Mouse (Mus musculus) skeletal muscle tissue, postnatal 0 days (tissue): Measurements from ENCODE around the gene Cntfr. TPM values are rescaled to one million over a fixed set of nuclear protein-coding genes. Genes with fewer than 3 reads are reported as not detected.

Experiments
- polyA plus RNA-seq: library from polyadenylated mRNA; unstranded; fragments of >200 nt; fragmentation: Nextera tagmentation; extraction: Ambion mirVana; gene quantifications from 2 replicates; pipeline ENCODE4 v1.2.1, GENCODE M21; 2015

The Cntfr gene
- polyA plus RNA-seq = 5.4 and 5.6 TPM in 2 replicates

DNA sequence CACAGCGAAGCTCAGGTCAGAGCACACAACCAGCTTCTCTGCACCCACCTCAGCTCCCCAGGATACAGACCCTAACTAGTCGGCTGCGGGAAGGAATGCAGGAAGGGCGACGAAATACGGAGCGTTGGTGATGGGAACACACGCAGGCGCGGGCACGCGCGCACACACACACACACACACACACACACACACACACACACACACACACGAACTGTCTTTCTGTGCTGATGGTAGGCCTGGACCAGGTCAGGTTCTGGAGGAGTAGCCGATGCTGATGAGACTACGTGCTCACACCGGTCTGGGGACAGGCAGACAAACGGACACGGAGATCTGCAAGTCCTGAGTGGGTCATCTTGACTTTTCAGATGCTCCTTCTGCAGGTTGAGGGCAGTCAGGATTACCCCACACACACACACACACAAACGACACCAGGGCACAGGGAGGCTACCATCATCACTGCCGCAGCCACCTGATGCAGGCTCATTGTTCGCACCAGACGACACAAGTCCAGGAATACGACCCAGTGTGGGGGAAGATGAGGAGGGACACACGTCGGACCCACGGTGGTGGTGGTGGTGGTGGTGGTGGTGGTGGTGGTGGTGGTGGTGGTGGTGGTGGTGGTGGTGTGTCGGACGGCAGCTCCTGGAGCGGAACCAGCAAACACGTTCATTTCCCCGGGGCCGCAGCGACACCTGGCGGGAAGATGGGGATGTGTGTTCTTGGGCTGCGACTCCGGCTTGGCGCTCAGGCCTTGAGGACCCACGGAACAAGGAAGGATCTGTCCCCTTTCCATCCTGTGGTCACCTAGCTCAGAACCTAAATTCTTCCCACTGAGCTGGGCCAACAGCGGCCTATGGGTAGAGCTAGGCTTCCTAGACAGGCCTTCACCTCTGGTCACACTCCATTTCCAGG lies at the start of gene Cntfr:
TSS of gene Cntfr (minus strand) at position 160 of the 912 bp plus-strand sequence.

DNA sequence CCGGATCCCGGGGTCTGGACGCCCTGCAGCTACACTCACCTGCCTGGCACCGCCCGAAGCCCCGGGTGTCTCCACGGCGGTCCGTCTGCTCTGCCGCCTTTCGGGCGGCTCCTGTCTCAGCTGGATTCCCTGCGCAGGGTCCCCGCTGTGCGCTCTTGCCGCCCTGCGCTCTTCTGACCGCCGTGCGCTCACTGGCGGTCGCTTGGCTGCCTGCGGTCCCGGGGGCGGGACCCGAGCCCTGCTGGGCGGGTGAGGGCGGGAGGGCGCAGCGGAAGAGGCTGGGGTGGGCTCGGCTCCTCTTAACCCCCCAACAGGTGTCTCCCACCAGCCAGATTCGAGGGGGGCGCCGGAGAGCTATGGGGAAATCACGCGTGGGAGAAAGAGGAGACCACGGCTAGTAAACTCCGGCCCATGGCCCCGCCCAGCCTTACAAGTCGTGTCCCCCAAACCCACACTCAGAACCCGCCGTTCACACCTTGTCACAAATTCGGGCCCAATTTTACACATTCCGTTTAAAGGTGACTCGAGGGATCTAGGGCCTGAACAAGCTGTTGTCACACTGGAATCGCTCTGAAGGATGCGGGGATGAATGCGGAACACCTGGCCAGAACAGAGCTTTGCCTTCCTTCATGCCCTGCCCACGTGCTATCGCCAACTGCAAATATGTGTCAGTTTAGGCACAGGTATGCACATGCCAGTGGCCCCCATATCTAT lies 34.3 kb upstream of the Cntfr start, which contains the start of gene Arid3c:
TSS of gene Arid3c (minus strand) at position 91 of the 714 bp plus-strand sequence.

DNA sequence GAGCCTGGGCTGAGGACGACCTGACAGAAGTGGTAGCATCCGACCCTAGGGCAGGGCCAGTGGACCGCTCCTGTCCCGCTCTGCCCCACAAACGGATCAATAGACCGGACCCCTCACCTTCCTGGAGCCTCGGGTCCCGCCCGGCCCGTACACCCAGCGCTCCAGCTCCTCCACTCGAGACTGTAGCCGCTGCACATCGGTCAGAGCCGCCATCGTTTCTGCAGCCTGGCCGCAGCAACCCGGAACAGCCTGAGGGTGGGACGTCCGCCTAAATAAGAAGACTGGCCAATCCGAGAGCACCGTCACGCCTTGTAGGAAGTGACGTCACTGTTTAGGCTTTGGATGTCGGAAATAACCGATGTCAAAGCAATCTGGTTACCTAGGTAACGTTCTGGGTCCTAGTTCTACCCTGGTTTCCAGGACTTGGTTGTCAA lies 26.0 kb upstream of the Cntfr start, which contains the start of gene Dctn3:
TSS of gene Dctn3 (minus strand) at position 253 of the 434 bp plus-strand sequence.

DNA sequence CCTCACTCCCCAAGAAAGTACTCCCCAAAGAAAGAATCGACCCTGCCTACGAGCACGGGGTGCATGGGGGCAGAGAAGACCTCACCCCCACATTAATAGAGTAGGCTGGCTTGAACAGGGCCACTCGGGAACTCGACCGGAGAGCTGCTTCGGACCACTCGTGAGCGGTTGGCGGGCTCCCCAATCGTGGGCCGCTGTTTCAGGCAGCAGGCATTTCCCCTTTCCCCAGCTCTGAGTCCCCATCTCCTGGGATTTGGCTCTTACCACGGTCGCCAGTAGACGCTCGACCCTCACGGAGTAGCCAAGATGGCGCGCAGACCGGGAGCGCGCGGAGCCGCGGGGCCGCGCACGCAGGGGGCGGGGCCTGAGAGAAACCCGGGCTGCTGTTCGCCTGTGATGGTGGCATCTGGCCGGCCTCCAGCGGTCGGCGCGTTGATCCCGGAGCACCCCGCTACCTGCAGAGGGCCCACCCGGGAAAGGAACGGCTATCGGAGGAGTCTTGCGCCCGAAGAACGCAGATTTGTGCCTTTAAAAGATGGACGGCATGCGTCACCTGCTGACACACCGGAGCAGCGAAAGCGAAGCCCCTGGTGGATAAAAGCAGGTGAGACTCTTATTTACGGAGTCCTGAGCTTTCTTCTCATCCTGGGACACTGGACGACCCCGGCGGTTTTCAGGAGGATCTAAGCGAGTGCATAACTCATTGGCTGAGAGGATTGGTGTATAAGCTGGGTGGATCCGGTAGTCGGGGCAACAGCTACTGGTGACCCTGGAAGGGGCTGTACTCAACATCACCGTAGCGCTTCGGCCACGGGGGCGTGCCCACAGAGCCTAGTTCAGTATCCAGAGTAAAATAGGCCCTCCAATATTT lies 16.5 kb upstream of the Cntfr start, which contains the start of gene Rpp25l:
TSS of gene Rpp25l (minus strand) at position 338 of the 871 bp plus-strand sequence.

DNA sequence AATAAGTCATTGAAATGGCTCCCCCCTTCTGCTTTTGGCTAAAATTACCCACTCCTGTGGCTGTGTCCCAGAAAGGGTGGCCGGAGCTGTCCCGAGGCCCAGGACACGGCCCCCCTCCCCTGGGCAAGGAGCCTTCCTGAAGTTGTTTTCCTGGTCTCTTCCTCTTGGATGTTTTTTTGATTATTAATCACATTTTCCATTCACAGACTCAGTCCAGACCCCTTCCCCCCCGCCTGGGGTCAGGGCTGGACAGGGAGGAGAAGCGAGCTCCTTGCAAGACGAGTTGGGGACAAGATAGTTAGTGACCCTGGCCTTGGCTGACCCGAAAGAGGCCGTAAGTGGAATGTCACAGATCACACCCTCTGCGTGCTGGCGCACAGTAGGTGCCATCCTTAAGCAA lies 2.9 kb upstream of the Cntfr start, which contains the start of gene Il11ra1:
TSS of gene Il11ra1 (plus strand) at position 207 of the 400 bp plus-strand sequence.

DNA sequence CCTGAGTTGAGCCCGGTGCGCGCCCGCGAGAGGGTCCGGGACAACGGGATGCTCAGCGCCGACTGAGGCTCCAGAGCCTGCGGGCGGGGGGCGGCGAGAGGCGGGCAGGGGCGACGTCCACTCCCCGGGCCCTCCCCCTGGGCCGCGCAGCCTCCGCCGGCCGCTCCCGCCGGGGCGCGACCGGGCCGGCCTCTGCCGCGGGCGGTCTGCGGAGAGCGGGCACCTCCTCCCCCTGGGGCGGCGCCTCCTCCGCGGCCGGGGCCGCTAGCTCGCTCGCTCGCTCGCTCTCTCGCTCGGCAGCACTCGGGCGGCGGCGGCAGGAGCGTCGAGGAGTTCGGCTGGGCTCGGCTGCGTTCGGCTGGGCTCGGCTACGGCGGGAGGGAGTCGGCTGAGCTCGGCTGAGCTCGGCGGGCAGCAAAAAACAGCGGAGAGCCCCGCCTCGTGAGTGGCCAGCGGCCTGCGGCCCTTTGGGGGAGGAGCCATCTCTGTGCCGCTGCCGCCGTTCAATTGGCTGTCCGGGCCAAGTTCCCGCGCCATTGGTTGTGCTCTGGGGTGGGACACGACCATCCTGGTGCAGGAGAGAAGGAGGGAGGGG lies 56.9 kb downstream of the Cntfr start, which contains the start of gene Enho:
TSS of gene Enho (minus strand) at position 412 of the 595 bp plus-strand sequence.

Other genes with a start within 250 kb of the Cntfr start
- gene Kif24, start 232.2 kb downstream of the Cntfr start, polyA plus RNA-seq = 1.9 and 2.5 TPM in 2 replicates
- gene Nudt2, start 231.9 kb downstream of the Cntfr start, polyA plus RNA-seq = 45.8 and 49.9 TPM in 2 replicates
- 34.0 and 35.5 TPM in 2 replicates for gene AI464131, start 194.0 kb downstream of the Cntfr start, polyA plus RNA-seq
- gene 1110017D15Rik, start 179.8 kb downstream of the Cntfr start, polyA plus RNA-seq = 0.22 and 0.44 TPM in 2 replicates
- gene Fam219a, start 127.6 kb downstream of the Cntfr start, polyA plus RNA-seq = 4.0 and 5.8 TPM in 2 replicates
- gene Dnaic1, start 127.3 kb downstream of the Cntfr start, polyA plus RNA-seq = 11.0 and 17.3 TPM in 2 replicates
- 56.7 and 60.0 TPM in 2 replicates for gene Enho, start 56.8 kb downstream of the Cntfr start, polyA plus RNA-seq
- gene Il11ra1, start 2.9 kb upstream of the Cntfr start, polyA plus RNA-seq = 143 and 149 TPM in 2 replicates
- gene Rpp25l, start 16.4 kb upstream of the Cntfr start, polyA plus RNA-seq = 49.8 and 50.6 TPM in 2 replicates
- 93.2 and 97.2 TPM in 2 replicates for gene Dctn3, start 26.1 kb upstream of the Cntfr start, polyA plus RNA-seq
- gene Arid3c, start 34.1 kb upstream of the Cntfr start, polyA plus RNA-seq = not detected in 2 replicates
- 40.2 and 41.9 TPM in 2 replicates for gene Galt, start 58.1 kb upstream of the Cntfr start, polyA plus RNA-seq
- gene Sigmar1, start 59.1 kb upstream of the Cntfr start, polyA plus RNA-seq = 26.1 and 37.6 TPM in 2 replicates
- 39.9 and 40.7 TPM in 2 replicates for gene Ccl27a, start 77.2 kb upstream of the Cntfr start, polyA plus RNA-seq
- gene Gm21541, start 206.5 kb upstream of the Cntfr start, polyA plus RNA-seq = 2.8 TPM in 1 of 2 replicates, not detected in the other
- gene Gm20878, start 244.5 kb upstream of the Cntfr start, polyA plus RNA-seq = 1.9 and 2.1 TPM in 2 replicates